Mouse (Mus musculus): ENCODE measurements around the gene Mrpl1.

Gene Mrpl1

DNA sequence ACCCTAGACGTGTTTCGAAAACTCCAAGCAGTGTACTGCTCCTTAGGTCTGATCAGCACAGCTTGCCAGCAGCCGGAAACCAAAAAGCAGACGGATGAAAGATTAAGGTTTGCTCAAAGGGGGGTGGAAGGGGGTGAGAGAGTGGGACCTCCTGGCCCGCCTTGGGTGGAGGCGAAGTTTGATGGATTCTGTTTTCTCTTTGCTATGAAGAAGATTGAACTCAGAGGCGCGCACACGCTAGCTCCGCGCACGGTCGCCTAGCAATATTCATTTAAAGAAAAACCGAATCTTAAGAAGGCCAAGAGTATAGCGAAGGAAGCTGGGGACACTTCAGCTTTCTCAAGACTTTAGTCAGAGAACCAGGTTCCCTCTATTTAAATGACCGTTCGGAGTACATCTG lies at the start of gene Mrpl1:
Gene Mrpl1, plus strand, starts transcription at position 35 of the 400 bp plus-strand sequence.
- peak; percentile 18 for DNase-seq (ENCODE audit: low spot score)

- DNase-seq (ENCODE audit: low spot score) = no peak
Observed at GRCm38 (mm10) chr5:96160467-96161262, 48.6 kb upstream of the Mrpl1 start.

- no peak for DNase-seq (ENCODE audit: low spot score)
Observed at GRCm38 (mm10) chr5:96161263-96161577, 48.1 kb upstream of the Mrpl1 start.

DNA sequence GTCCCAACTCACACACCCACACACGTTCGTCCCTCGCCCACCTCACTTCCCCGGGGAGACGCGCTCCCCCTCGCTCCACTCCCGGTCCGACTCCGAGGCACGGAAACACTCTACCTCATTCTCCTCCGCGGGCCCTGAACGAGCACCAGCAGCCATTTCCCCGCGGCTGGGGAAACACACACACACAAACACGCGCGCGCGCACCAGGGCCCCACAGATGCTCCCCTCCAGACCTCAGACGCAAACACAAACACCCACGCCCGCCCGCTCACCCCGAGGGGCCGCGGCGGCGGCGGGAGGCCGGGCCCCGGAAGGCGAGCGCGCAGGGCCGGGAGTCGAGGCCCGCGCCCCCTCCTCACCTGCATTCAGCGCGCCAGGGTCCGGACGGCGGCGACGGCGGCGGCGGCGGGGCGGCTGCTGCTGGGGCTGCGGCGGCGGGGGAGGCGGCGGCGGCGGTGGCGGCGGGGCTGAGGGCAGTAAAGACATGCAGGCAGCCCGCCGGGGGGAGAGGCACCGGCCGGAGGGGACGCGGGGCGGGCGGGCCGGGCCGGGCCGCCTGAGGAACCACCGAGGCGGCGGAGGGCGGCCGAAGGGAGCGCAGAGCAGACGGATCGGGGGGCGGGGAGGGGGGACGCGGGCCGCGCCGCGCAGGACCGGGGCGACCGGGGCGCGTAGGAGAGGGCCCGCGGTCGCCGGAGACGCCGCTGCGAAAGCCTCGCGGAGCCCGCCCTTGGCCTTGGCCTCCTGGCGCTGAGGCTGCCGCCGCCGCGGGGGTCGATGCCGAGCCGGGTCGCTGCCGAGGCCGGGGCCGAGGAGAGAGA lies 47.5 kb upstream of the Mrpl1 start:
- DNase-seq (ENCODE audit: low spot score) = peak; percentile 69

DNA sequence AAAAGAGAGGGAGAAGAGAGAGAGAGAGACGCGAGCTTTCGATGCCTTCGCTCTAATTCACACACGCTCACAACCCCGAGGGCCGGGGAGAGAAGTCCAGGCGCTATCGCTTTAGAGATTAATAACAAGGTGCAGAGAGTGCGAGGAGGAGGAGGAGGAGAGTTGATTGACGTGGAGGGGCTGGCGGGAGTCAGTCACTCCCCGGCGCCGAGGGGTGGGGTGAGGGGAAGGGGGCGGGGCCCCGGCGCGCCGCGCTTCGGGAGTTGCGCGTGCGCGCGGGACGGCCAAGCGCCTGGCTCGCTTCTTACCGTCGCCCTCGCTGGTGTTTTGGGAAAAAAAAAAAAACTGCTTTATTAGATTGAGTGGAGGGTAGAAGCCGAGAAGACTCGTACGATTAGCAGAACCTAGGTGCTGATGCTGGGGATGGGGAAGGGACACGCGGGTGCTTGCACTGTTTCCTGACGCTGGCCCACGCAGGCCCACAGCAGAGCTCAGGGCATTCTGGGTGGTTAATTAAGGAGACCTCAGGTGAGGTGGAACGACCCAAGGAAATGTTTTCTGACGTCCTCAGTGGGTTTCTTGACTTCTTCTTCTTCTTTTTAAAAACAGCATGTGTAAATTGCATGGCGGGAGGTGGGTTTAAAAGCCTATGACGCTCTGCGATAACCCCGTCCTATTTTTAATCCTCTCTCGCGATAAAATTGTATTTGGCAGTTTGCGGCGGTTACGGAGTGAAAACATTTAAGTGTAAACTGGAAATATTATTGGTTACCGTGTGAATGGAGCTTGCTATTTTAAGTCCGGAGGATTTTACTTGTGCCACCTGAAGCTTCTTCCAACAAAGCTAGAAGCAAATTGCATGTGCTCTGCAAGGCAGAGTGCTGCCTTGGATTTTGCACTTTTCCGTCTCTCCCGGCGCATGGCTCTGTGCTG lies 46.6 kb upstream of the Mrpl1 start:
- DNase-seq (ENCODE audit: low spot score) = peak; percentile 76

DNA sequence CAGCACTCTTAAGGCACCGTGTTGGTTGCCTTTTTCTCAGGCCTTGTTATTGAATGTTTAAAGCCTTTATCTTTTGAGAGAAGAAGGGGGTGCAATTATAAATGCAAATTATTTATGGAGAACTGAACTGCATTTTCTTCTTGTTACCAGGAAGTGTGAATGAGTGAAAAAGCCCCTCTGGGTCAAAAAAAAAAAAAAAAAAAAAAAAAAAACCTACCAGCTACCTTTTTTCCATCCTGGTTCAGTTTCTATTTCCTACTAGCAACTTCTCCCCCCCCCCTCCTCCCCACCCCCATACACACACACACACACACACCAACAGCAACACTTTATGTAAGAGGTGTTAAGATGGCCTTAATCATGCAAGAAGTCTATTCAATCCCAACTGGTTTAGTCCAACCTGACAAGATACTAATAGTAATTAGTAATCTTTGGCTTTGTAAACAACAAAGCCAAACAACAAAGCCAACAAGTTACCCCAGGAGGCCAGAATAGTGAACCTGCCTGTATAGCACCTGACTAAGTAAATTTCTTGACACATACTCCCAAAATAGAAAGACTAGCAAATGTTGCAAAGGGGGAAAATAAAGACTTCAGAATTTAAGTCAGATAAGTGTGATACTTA lies 45.8 kb upstream of the Mrpl1 start:
- no peak for DNase-seq (ENCODE audit: low spot score)

GRCm38 (mm10) chr5:96164021-96164411 lies 45.3 kb upstream of the Mrpl1 start, which contains the start of gene Cnot6l:
Cnot6l (minus strand) TSS chr5:96164171.
- peak; percentile 26 for DNase-seq (ENCODE audit: low spot score)

GRCm38 (mm10) chr5:96166761-96167160 lies 42.5 kb upstream of the Mrpl1 start:
- no peak for DNase-seq (ENCODE audit: low spot score)

- DNase-seq (ENCODE audit: low spot score) = no peak
Observed at GRCm38 (mm10) chr5:96170443-96170842, 38.9 kb upstream of the Mrpl1 start.

DNA sequence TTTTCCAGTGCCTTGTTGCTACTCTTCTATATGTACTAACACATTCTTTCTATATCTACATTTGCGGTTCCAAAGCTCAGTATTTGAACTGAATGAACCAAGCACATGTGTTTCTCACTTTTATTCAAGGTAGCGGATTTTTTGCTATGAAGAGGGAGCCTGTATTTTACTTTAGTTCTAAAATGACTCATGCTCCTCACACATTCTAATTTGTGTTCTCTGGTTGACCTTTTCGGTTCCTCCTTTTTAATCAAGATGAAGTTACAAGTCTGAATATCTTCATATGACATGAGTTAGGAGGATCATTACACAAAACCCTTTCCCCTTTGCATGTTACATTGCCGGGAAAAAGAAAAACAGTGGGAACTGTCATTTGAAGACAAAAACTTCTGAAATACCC lies 37.5 kb upstream of the Mrpl1 start:
- no peak for DNase-seq (ENCODE audit: low spot score)

DNA sequence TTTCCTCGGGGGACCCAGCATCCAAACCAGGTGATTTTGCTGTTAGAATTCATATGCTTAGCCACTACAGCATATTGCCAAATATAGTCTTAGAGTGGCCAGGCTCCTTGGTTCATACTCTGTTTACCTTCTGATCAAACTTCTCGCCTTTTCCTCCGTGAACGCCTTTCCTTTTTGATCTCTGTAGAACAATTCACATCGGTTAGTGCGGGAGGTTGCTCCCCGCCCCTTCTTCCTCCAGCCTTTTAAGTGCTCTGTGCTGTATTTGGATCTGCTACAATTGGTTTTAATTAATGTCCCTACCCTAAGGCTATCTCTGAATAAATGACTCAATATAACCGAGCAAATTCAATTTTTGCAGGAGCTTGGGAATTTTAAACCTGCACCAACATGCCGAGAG lies 33.2 kb upstream of the Mrpl1 start:
- no peak for DNase-seq (ENCODE audit: low spot score)

- peak; percentile 8 for DNase-seq (ENCODE audit: low spot score)
Observed at GRCm38 (mm10) chr5:96176879-96177358, 32.4 kb upstream of the Mrpl1 start.

DNA sequence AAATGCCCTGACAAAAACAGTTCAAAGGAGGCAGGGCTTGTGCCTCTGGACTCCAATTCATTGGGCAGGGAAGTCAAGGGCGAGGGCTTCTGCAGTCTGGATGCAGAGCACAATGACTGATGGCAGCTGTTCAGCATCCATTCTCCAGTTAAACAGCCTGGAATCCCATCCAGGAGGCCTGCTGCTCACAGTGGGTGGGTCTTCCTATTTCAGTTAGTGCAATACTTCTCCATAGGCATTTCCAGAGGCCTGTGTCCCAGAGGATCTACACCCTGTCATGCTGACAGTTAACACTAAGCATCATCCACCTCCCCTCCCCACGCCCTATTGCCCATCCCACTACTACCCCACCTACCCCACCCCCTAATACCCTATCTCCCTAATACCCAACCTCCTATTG lies 26.1 kb upstream of the Mrpl1 start:
- DNase-seq (ENCODE audit: low spot score) = no peak

- no peak for DNase-seq (ENCODE audit: low spot score)
Observed at GRCm38 (mm10) chr5:96183987-96184386, 25.3 kb upstream of the Mrpl1 start.

DNA sequence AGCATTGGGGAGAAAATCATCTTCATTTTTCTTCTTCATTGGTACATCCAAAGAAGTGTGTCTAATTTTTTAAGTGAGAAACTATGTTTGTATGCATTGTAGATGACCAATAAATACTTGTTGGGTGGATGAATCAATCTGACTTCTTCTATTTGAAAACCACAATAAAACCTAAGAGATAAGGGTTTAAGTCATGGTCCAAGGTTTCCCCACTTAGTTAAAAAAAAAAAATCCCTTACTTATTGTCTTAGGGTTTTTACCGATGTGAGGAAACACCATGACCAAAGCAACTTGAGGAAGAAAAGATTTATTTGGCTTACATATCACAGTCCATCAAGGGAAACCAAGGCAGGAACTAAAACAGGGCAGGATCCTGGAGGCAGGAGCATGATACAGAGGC lies 19.5 kb upstream of the Mrpl1 start:
- no peak for DNase-seq (ENCODE audit: low spot score)

DNA sequence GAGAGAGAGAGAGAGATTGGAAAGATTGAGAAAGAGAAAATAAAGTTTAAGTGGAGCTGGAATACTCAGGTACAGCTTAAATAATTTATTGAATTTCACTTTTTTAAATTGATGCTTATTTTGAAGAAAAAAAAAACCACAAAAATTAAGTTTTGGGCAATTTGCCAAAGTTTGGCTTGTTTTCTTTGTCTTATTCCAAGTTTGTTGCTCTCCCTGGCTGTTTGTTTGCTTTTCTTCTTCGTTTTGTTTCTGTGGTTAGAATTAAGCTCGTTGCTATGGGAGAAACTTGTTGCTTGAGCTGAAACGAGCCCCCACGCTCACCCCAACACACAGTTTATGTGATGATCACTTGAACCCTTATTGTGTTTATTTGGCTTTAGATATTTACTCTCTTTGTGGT lies 18.0 kb upstream of the Mrpl1 start:
- DNase-seq (ENCODE audit: low spot score) = no peak

- DNase-seq (ENCODE audit: low spot score) = no peak
Observed at GRCm38 (mm10) chr5:96196547-96197052, 12.7 kb upstream of the Mrpl1 start.

GRCm38 (mm10) chr5:96198271-96198670 lies 11.0 kb upstream of the Mrpl1 start:
- no peak for DNase-seq (ENCODE audit: low spot score)

DNA sequence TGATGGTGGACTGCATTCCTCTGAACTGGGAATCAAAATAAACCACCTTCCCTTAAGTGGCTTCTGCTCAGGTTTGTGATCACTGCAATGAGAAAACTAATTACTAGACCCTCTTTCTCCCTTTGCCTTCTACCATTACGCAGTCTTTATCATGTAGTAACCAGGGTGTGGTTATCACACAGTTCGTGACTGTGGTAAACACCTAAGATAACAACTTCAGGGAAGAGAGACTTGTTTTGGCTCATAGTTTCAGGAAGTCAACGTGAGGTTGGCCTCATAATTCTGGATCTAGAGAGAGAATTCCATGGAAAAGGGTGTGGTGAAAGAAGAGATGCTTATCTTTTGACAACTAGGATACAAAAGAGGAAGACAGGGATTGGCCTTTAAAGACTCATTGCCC lies 9.0 kb upstream of the Mrpl1 start:
- DNase-seq (ENCODE audit: low spot score) = no peak

DNA sequence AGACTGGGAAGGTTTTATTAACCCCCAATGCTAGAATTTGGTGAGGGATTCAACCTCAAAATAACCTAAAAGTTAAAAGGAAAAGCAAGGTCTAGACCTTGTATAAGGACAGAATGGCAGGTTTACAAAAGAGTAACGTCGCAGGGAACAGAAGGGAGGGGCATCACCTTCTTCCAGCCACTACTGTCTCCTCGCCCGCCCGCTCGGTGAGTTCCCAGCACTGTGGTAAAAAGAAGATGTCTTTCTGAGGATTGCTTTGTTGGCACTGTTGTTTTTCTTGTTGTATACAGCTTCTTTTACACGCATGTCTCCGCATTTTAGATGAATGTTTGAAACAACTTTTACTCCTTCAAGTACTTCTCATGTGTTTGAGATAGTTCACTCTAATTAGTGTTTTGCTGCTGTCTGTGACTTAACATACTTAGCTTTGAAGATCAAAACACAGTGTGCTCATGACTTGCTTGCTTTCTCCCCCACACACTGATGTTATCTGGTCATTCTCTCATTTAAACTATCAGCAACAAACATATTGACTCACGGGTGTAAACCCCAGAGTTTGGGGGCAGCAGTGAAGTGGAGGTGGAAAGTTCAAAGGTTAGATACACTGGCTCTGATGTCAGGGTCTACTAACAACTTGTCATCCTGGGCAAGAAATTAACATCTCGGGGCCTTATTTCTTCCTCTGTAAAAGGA lies 7.7 kb upstream of the Mrpl1 start:
- DNase-seq (ENCODE audit: low spot score) = no peak

DNA sequence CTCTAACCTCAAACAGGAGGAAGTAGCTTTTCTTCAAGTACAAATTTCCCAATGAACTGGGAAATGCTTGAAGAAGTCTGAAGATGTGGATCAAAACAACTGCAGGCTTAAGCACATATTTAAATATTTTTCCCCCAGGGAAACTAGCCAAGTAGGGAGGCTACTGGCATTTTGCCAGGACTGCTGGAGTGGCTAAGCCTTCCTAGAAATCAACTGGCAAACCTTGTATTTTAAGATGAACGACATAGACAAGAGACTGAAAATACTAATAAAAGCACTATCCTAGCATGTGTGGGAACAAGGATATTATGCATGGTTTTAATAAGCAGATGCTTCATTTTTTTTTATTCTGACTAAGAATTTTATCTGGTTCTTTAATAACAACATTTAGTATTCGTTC lies 2.4 kb upstream of the Mrpl1 start:
- peak; percentile 26 for DNase-seq (ENCODE audit: low spot score)

Measured in layer of hippocampus, adult 11-12 months (tissue).